Mouse (Mus musculus) lung, postnatal 0 days (tissue): ENCODE results near the gene Hoxa3.

Source experiments
- CTCF ChIP-seq: IDR thresholded peaks from 2 replicates; pipeline ENCODE4 v1.5.1; 2016; ENCODE audit warnings: antibody characterized with exemption, mild to moderate bottlenecking
- EP300 ChIP-seq: IDR thresholded peaks from 2 replicates; pipeline ENCODE4 v1.6.1; 2016; ENCODE audit warnings: antibody characterized with exemption, mild to moderate bottlenecking, control low read depth

- TF ChIP-seq EP300 (no peak), CTCF (no peak)
Observed at GRCm38 (mm10) chr6:52215771-52216535, 2.8 kb upstream of the Hoxa3 start.
